Mouse (Mus musculus) limb, embryonic 12.5 days (tissue): ENCODE data around the gene Bach2. TPM values are rescaled to one million over a fixed set of nuclear protein-coding genes. Genes with fewer than 3 reads are reported as not detected.

Experiments used
- ATAC-seq: fragments of 200-750 bp; cut with Nextera tagmentation; 2 replicates; pipeline ENCODE4 v1.8.0; 2017; ENCODE audit warnings: low read depth, moderate TSS enrichment; ENCODE audit not compliant: insufficient number of reproducible peaks, insufficient read depth, low FRiP score, low TSS enrichment
- H3K27ac ChIP-seq: fragments of 300-500 bp; sonication (generic); 2 replicates; pipeline ENCODE4 v1.5.1; 2016; ENCODE audit warnings: mild to moderate bottlenecking, moderate library complexity
- H3K27me3 ChIP-seq: fragments of 300-500 bp; sonication (generic); 2 replicates; pipeline ENCODE4 v1.6.1; 2016; ENCODE audit warnings: mild to moderate bottlenecking, moderate library complexity
- H3K36me3 ChIP-seq: fragments of 300-500 bp; sonication (generic); 2 replicates; pipeline ENCODE4 v1.6.1; 2016; ENCODE audit warnings: mild to moderate bottlenecking, moderate library complexity
- H3K4me1 ChIP-seq: fragments of 300-500 bp; sonication (generic); replicated peaks from 2 replicates; pipeline ENCODE4 v1.6.1; 2016
- H3K4me2 ChIP-seq: fragments of 300-500 bp; sonication (generic); 2 replicates; pipeline ENCODE4 v1.6.1; 2016; ENCODE audit warnings: mild to moderate bottlenecking, moderate library complexity
- H3K4me3 ChIP-seq: fragments of 300-500 bp; sonication (generic); replicated peaks from 2 replicates; pipeline ENCODE4 v1.5.1; 2016; ENCODE audit warnings: mild to moderate bottlenecking
- H3K9ac ChIP-seq: fragments of 300-500 bp; sonication (generic); replicated peaks from 2 replicates; pipeline ENCODE4 v1.6.1; 2016; ENCODE audit warnings: mild to moderate bottlenecking, moderate library complexity
- H3K9me3 ChIP-seq: fragments of 300-500 bp; sonication (generic); 2 replicates; pipeline ENCODE4 v1.6.1; 2016; ENCODE audit warnings: mild to moderate bottlenecking, moderate library complexity
- WGBS: fragments of 180-500 bp; shearing (Covaris S2); methylation state at CpG from one replicate; pipeline ENCODE4 v1.1.7; 2016; 5-methylcytosine and 5-hydroxymethylcytosine counted together
- polyA plus RNA-seq: library from polyadenylated mRNA; unstranded; fragments of >200 nt; fragmentation: Nextera tagmentation; extraction: Ambion mirVana; gene quantifications from 2 replicates; pipeline ENCODE4 v1.2.1, GENCODE M21; 2016

Bach2 gene
- polyA plus RNA-seq, result 13.3 and 14.5 TPM in 2 replicates

GRCm38 (mm10) chr4:32238366-32238854, at the start of gene Bach2:
Gene Bach2, plus strand, starts transcription at chr4:32238804.
- peak; percentile 86 for ATAC-seq
- peak within 1 kb of the TSS; percentile 94 for H3K4me3 ChIP-seq
- H3K27ac ChIP-seq, result peak within 1 kb of the TSS; percentile 98
- no peaks in the 10 kb centered on the region for H3K36me3 ChIP-seq
- peak within 1 kb of the TSS; percentile 93 for H3K9ac ChIP-seq
- peaks cover 65% of the 10 kb centered on the region for H3K4me1 ChIP-seq
- H3K4me2 ChIP-seq, result peak within 1 kb of the TSS; percentile 91
- no peaks in the 10 kb centered on the region for H3K27me3 ChIP-seq
- H3K9me3 ChIP-seq, result no peaks in the 10 kb centered on the region
- under 1% methylated on average over 69 of the region's 69 CpGs for WGBS

GRCm38 (mm10) chr4:32189416-32190036, 49.1 kb upstream of the Bach2 start:
- no peaks in the 10 kb centered on the region for H3K27me3 ChIP-seq
- H3K4me1 ChIP-seq, result peaks cover 11% of the 10 kb centered on the region; the same call in 1 of the 2 replicates
- no peak overlapping the region for H3K4me2 ChIP-seq
- no peak for ATAC-seq
- H3K9me3 ChIP-seq, result no peaks in the 10 kb centered on the region
- no peaks in the 10 kb centered on the region for H3K36me3 ChIP-seq
- no peak overlapping the region for H3K4me3 ChIP-seq
- no peak overlapping the region for H3K27ac ChIP-seq
- H3K9ac ChIP-seq, result no peak overlapping the region
- WGBS, result 78% methylated on average over 4 of the region's 4 CpGs

DNA sequence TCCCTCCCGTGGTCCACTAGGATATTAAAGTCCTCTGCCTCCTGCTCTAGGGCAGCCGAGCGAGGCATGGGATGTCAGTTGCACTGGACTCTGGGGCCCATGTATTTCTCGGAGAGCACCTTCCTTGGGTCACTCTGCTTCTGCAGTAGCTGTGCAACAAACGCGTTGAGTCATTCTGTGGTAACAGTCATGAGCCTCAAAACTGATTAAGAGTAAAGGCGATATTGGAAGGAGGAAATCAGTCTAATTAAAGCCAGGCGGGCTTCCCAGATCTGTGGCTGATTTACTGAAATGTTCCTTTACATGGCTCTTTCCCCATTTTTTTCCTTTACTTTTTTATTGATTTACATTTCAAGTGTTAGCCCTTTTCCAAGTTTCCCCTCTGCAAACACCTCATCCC, 48.1 kb upstream of the Bach2 start:
- H3K27me3 ChIP-seq, result no peaks in the 10 kb centered on the region
- no peak overlapping the region for H3K4me2 ChIP-seq
- H3K9me3 ChIP-seq, result no peaks in the 10 kb centered on the region
- WGBS, result 35% methylated on average over 8 of the region's 8 CpGs
- ATAC-seq, result no peak
- no peak overlapping the region for H3K9ac ChIP-seq
- no peaks in the 10 kb centered on the region for H3K36me3 ChIP-seq
- H3K4me3 ChIP-seq, result no peak overlapping the region
- H3K27ac ChIP-seq, result no peak overlapping the region
- H3K4me1 ChIP-seq, result peaks cover 16% of the 10 kb centered on the region

DNA sequence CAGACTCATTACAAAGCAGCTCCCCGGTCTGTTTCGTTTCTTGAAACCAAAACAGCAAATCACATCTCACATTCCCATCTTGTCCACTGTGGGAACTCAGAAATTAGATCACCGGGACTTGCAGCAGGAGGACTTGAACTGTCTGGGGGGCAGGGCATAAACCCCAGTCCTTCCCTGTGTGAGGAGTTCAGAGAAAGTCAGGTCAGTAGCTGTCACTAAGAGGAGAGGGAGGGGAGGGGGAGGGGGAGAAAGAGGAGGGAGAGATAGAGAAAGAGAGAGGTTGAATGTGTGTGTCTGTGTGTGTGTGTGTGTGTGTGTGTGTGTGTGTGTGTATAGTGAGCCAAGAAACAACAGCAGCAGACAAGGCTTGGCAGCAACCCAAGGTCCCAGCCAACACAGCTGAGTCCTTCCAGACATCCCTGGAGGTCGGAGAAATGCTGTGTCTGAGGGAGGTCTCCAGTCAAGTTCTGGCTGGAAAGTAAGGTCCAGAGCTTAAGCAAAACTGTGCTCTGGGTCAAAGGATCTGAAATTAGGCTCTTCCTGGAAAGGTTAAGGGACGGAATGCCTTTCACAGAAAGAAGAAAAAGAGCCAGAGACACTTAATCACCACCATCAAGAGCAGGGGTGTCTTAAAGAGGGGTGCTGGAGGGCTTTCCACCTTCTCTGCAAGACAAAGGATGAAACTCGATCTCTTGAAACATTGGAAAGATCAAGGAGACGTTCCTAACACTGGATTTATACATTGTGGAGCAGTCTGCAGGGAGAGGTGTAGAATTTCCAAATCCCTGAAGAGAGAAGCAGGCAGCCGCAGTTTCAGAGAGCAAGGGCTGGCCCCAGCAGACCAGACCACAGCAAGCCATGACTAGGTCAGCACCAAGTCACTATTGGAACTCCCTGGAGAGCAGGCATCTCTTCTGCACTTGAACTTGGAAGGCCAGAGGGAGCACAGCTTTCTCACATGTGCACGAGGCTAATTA, 42.4 kb upstream of the Bach2 start:
- peak overlapping the region; percentile 90 for H3K27ac ChIP-seq
- no peak overlapping the region for H3K9ac ChIP-seq
- 7% methylated on average over 9 of the region's 9 CpGs for WGBS
- H3K4me1 ChIP-seq, result peaks cover 33% of the 10 kb centered on the region
- H3K4me3 ChIP-seq, result no peak overlapping the region
- no peaks in the 10 kb centered on the region for H3K36me3 ChIP-seq
- peak; percentile 86 for ATAC-seq
- H3K27me3 ChIP-seq, result no peaks in the 10 kb centered on the region
- H3K9me3 ChIP-seq, result no peaks in the 10 kb centered on the region
- peak overlapping the region; percentile 33 for H3K4me2 ChIP-seq

DNA sequence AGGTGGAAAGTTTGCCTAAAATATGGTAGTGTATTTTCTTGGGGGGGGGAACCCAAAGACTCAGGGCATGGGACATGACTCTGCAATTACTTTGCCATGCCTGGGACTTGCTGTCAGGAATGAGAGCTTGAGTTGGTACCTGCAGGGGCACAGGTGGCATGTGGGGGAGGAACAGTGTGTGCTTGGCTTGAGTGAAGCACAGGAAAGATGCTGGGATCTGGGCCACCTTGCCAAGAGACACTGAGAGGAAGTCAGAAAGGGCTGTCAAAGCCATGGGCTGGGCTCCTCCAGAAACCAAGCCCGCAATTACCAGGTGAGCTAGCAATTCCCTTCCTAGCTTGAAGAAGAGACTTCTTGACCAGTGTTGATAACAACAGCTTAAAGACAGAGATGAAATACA, 40.6 kb upstream of the Bach2 start:
- peaks cover 36% of the 10 kb centered on the region for H3K4me1 ChIP-seq
- no peaks in the 10 kb centered on the region for H3K36me3 ChIP-seq
- H3K4me3 ChIP-seq, result no peak overlapping the region
- H3K9ac ChIP-seq, result no peak overlapping the region
- ATAC-seq, result no peak
- H3K27ac ChIP-seq, result no peak overlapping the region; the same call in 1 of the 2 replicates
- no peaks in the 10 kb centered on the region for H3K27me3 ChIP-seq
- WGBS, result 95% methylated on average over 1 of the region's 1 CpGs
- no peaks in the 10 kb centered on the region for H3K9me3 ChIP-seq
- no peak overlapping the region for H3K4me2 ChIP-seq

GRCm38 (mm10) chr4:32198589-32198988, 40.0 kb upstream of the Bach2 start:
- Histone ChIP-seq H3K4me3 (no peak overlapping the region), H3K9me3 (no peaks in the 10 kb centered on the region), H3K4me2 (no peak overlapping the region), H3K27me3 (no peaks in the 10 kb centered on the region), H3K36me3 (no peaks in the 10 kb centered on the region), H3K4me1 (peaks cover 36% of the 10 kb centered on the region), H3K9ac (no peak overlapping the region), H3K27ac (no peak overlapping the region; the same call in 1 of the 2 replicates)
- no peak for ATAC-seq
- WGBS, result 77% methylated on average over 7 of the region's 7 CpGs

DNA sequence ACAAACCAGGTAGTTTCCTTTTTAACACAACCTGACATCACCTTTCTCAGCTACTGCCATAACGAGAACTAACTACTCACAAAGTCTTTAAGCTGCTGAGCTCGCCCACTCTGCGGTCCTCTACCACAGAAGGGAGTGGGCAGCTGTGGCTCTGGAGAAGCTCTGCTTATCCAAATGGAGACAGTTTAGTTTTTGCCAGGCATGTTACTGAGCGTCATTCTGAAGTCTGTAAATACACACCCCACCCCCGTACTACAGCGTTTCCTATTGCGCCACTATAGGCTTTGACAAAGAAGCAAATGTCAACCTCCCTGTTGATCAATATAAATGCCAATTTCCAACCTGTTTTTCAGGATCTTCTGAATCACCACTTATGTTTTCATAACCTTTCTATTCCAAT, 39.4 kb upstream of the Bach2 start:
- WGBS, result 80% methylated on average over 7 of the region's 7 CpGs
- Histone ChIP-seq H3K4me3 (no peak overlapping the region), H3K27me3 (no peaks in the 10 kb centered on the region), H3K9ac (no peak overlapping the region), H3K4me1 (peaks cover 36% of the 10 kb centered on the region), H3K4me2 (no peak overlapping the region), H3K27ac (no peak overlapping the region), H3K9me3 (no peaks in the 10 kb centered on the region), H3K36me3 (no peaks in the 10 kb centered on the region)
- no peak for ATAC-seq

DNA sequence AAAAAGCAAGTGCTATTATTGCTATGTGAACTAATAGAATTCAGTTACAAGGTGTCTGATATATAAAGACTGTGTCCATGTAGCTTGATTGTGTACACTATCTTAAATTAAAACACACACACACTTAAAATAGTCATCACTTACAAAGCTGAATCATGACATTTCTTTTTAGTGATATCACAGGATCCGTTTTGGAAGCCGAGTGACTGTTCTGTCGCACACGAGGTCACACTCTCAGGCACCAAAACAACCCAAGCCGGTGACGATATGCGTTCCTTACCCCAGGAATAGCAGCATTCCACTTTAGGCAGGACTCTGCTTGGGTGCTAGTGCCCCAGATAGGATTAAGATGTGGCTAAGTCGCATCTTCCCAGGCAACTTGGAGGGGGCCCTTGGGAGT, 37.5 kb upstream of the Bach2 start:
- Histone ChIP-seq H3K27ac (no peak overlapping the region), H3K9me3 (no peaks in the 10 kb centered on the region), H3K4me2 (no peak overlapping the region), H3K27me3 (no peaks in the 10 kb centered on the region), H3K36me3 (no peaks in the 10 kb centered on the region), H3K9ac (no peak overlapping the region), H3K4me1 (peaks cover 25% of the 10 kb centered on the region), H3K4me3 (no peak overlapping the region)
- ATAC-seq, result no peak
- WGBS, result 86% methylated on average over 8 of the region's 8 CpGs

DNA sequence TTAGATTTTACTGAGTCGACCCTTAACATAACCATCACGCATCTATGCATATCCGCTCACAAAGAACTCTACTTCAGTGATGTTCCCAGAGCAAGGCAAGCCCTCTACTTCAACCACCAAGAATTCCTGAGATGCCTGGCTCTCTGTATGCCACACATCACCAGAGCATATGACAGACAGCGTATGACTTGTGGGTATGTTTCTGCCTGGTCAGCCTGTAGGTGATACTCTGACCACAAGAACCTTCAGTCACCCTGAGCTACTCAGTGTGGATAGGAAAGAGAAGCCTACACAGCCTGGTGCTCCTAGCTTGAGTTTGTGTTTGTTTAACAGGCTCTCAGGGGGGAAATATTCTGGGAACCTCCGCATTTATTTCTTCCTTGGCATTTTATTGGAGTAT, 36.2 kb upstream of the Bach2 start:
- 88% methylated on average over 5 of the region's 5 CpGs for WGBS
- H3K27me3 ChIP-seq, result no peaks in the 10 kb centered on the region
- H3K9me3 ChIP-seq, result no peaks in the 10 kb centered on the region
- no peak overlapping the region for H3K27ac ChIP-seq
- H3K36me3 ChIP-seq, result no peaks in the 10 kb centered on the region
- H3K4me2 ChIP-seq, result no peak overlapping the region
- ATAC-seq, result no peak
- peaks cover 13% of the 10 kb centered on the region; the same call in 1 of the 2 replicates for H3K4me1 ChIP-seq
- no peak overlapping the region for H3K4me3 ChIP-seq
- H3K9ac ChIP-seq, result no peak overlapping the region

GRCm38 (mm10) chr4:32204819-32205218, 33.8 kb upstream of the Bach2 start:
- 88% methylated on average over 4 of the region's 4 CpGs for WGBS
- no peak overlapping the region for H3K4me3 ChIP-seq

GRCm38 (mm10) chr4:32205825-32206224, 32.8 kb upstream of the Bach2 start:
- no peak overlapping the region for H3K4me3 ChIP-seq
- ATAC-seq, result no peak
- H3K9ac ChIP-seq, result no peak overlapping the region
- H3K36me3 ChIP-seq, result no peaks in the 10 kb centered on the region
- no peaks in the 10 kb centered on the region for H3K27me3 ChIP-seq
- no peak overlapping the region for H3K4me2 ChIP-seq
- WGBS, result 48% methylated on average over 2 of the region's 2 CpGs
- H3K9me3 ChIP-seq, result no peaks in the 10 kb centered on the region
- H3K4me1 ChIP-seq, result peaks cover 8% of the 10 kb centered on the region; the same call in 1 of the 2 replicates
- H3K27ac ChIP-seq, result no peak overlapping the region

More at GRCm38 (mm10) chr4:32204819-32205218, 33.8 kb upstream of the Bach2 start:
- Histone ChIP-seq H3K9ac (no peak overlapping the region), H3K36me3 (no peaks in the 10 kb centered on the region), H3K27ac (no peak overlapping the region), H3K9me3 (no peaks in the 10 kb centered on the region), H3K4me1 (0 out of 2 replicates have a peak, but pooled peaks cover 3% of the 10 kb centered on the region), H3K4me2 (no peak overlapping the region), H3K27me3 (no peaks in the 10 kb centered on the region)
- ATAC-seq, result no peak
